Mouse (Mus musculus) heart, embryonic 13.5 days (tissue): ENCODE data around the gene Wnt3a. TPM values are rescaled to one million over a fixed set of nuclear protein-coding genes. Genes with fewer than 3 reads are reported as not detected.
"Not testable (repeated sequence)": the region's sequence is repeated elsewhere in the genome, so short reads cannot be mapped to it uniquely, and the experiment has no call there.

ENCODE experiments used
- ATAC-seq: fragments of 200-750 bp; cut with Nextera tagmentation; 2 replicates; pipeline ENCODE4 v1.8.0; 2017; ENCODE audit warnings: moderate TSS enrichment; ENCODE audit not compliant: insufficient number of reproducible peaks, low FRiP score, low TSS enrichment; ENCODE audit errors: extremely low read depth
- H3K27ac ChIP-seq: fragments of 300-500 bp; sonication (generic); replicated peaks from 2 replicates; pipeline ENCODE4 v1.5.1; 2015; ENCODE audit warnings: moderate library complexity, mild to moderate bottlenecking, inconsistent platforms
- H3K27me3 ChIP-seq: fragments of 300-500 bp; sonication (generic); replicated peaks from 2 replicates; pipeline ENCODE4 v1.6.1; 2015; ENCODE audit warnings: mild to moderate bottlenecking, inconsistent platforms
- H3K36me3 ChIP-seq: fragments of 300-500 bp; sonication (generic); 2 replicates; pipeline ENCODE4 v1.6.1; 2015; ENCODE audit warnings: mild to moderate bottlenecking, inconsistent platforms
- H3K4me1 ChIP-seq: fragments of 300-500 bp; sonication (generic); 2 replicates; pipeline ENCODE4 v1.6.1; 2015; ENCODE audit warnings: inconsistent platforms
- H3K4me2 ChIP-seq: fragments of 300-500 bp; sonication (generic); 2 replicates; pipeline ENCODE4 v1.6.1; 2015; ENCODE audit warnings: inconsistent platforms, mild to moderate bottlenecking, moderate library complexity
- H3K4me3 ChIP-seq: fragments of 300-500 bp; sonication (generic); 2 replicates; pipeline ENCODE4 v1.5.1; 2015; ENCODE audit warnings: moderate library complexity, mild to moderate bottlenecking, inconsistent platforms
- H3K9ac ChIP-seq: fragments of 300-500 bp; sonication (generic); 2 replicates; pipeline ENCODE4 v1.6.1; 2015; ENCODE audit warnings: inconsistent platforms, mild to moderate bottlenecking, moderate library complexity
- H3K9me3 ChIP-seq: fragments of 300-500 bp; sonication (generic); 2 replicates; pipeline ENCODE4 v1.6.1; 2016; ENCODE audit warnings: inconsistent platforms
- WGBS: fragments of 180-500 bp; shearing (Covaris S2); methylation state at CpG from one replicate; pipeline ENCODE4 v1.1.7; 2015; ENCODE audit warnings: mixed read lengths; 5-methylcytosine and 5-hydroxymethylcytosine counted together
- polyA plus RNA-seq: library from polyadenylated mRNA; unstranded; fragments of >200 nt; fragmentation: Nextera tagmentation; extraction: Ambion mirVana; gene quantifications from 2 replicates; pipeline ENCODE4 v1.2.1, GENCODE M21; 2015

Wnt3a gene
- polyA plus RNA-seq, 1 experiment from 2014 or later: not detected

DNA sequence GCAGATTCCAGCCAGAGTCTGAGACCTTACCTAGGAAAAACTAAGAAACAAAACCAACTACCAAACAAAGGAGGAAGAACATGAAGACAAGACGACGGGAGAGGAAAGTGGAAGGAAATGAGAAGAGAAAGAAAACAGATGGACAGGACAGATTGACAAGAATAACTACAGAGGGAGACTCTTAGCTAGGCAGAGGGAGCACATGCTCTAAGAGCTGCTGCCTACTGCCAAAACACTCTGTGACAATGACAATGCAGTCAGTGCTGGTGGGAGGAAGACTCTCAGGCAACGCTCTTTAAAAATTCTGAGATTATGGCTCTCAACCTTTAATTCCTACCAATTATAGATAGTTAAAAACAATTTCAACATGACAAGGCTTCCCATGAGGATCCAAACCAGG lies 73.6 kb downstream of the Wnt3a start:
- Histone ChIP-seq H3K36me3 (peaks cover 57% of the 10 kb centered on the region), H3K4me2 (no peak overlapping the region), H3K9ac (0 out of 2 replicates have a peak overlapping the region, but pooled peaks have one; percentile 4), H3K4me1 (peaks cover 70% of the 10 kb centered on the region), H3K4me3 (no peak overlapping the region), H3K27ac (0 out of 2 replicates have a peak overlapping the region, but pooled peaks have one; percentile 8), H3K27me3 (no peaks in the 10 kb centered on the region), H3K9me3 (no peaks in the 10 kb centered on the region)
- 85% methylated on average over 3 of the region's 3 CpGs for WGBS
- no peak for ATAC-seq

DNA sequence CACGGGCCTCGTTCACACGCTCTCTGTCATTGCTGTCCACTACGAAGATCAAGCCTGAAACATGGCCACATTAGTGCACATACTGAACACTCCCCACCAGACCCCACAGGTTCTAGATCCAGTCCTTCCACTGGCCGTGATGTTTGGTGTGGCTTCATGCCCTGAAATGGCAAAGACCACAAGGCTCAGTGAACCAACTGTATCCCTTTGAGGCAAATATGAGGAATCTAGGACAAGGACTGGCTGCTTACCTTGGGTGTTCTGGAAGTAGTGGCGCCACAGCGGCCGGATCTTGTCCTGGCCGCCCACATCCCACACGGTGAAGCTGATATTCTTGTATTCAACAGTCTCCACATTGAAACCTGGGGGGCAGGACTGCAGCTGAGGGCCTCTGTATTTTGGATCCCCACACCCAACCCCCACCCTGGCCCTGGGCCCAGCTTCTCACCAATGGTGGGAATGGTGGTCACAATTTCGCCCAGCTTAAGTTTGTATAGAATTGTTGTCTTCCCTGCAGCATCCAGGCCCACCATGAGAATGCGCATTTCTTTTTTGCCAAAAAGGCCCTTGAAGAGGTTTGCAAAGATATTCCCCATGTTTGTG lies 77.6 kb downstream of the Wnt3a start:
- ATAC-seq: no peak
- WGBS: 87% methylated on average over 12 of the region's 12 CpGs
- peaks cover 68% of the 10 kb centered on the region for H3K36me3 ChIP-seq
- H3K4me2 ChIP-seq: no peak overlapping the region
- no peak overlapping the region for H3K9ac ChIP-seq
- H3K4me1 ChIP-seq: peaks cover 61% of the 10 kb centered on the region
- H3K27ac ChIP-seq: no peak overlapping the region
- H3K9me3 ChIP-seq: no peaks in the 10 kb centered on the region
- no peaks in the 10 kb centered on the region for H3K27me3 ChIP-seq
- H3K4me3 ChIP-seq: no peak overlapping the region

DNA sequence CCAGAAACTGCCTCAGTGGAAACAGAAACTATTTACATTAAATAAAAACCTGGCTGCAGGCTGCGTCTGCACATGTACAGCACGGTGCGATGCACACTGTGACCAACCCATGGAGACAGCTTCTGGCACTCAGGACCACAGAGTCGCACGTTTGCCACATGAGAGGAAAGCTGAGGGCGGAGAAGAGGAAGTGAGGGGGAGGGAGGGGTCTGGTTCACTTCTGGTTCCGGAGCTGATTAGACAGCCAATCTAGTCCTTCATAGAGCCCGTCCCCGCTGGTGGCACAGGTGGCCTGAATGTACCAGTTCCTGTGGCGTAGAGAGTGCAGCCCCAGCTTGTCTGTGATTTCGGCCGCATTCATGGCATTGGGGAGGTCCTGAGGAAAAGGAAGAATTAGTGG lies 78.2 kb downstream of the Wnt3a start:
- ATAC-seq, H3K27me3 ChIP-seq, H3K27ac ChIP-seq, H3K4me2 ChIP-seq, H3K9ac ChIP-seq, H3K4me3 ChIP-seq, H3K9me3 ChIP-seq: not testable (repeated sequence)
- WGBS: 63% methylated on average over 12 of the region's 12 CpGs
- peaks cover 58% of the 10 kb centered on the region for H3K4me1 ChIP-seq
- peaks cover 65% of the 10 kb centered on the region for H3K36me3 ChIP-seq

DNA sequence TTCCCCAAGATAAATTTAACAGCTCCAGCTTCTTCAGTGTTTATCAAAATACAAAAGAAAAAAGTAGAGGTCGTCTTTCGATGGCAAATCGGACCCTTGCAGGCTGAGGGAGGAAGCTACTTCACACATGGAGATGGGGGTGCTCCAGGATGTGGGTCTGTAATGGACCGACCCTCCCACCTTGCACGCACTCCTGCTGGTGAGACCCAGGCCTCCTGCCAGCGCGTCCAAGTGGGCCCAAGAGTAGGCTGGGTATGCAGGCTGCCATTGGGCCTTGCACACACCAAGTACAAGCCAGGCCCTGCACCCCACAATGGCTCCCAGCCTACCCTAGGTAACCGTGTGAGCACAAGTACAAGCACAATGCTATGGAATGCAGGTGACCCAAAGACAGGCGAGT lies 79.0 kb downstream of the Wnt3a start:
- WGBS: 82% methylated on average over 9 of the region's 9 CpGs
- H3K9me3 ChIP-seq, H3K27ac ChIP-seq, H3K4me2 ChIP-seq, H3K27me3 ChIP-seq, H3K9ac ChIP-seq, H3K4me3 ChIP-seq, ATAC-seq: not testable (repeated sequence)
- Histone ChIP-seq H3K4me1 (peaks cover 51% of the 10 kb centered on the region), H3K36me3 (peaks cover 73% of the 10 kb centered on the region)

DNA sequence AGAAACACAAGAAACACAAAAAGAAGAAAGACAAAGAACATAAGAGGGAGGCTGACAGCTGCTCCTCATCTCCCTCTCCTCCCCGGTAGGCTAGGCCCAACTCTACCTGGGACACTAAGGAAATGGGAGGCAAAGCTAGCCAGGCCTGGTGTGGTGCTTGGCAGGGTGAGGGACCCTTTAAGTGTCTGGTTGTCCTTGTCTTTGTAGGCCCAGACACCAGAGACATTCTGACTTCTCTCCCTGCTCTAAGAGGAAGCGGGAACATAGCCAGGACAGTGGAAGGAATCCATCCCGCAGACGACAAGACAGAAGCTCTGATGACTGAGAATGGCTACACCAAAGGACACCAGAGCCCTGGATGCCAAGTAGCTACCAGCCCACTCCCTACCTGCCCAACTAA lies 80.5 kb downstream of the Wnt3a start:
- Histone ChIP-seq H3K27me3 (no peaks in the 10 kb centered on the region), H3K36me3 (peaks cover 82% of the 10 kb centered on the region), H3K27ac (no peak overlapping the region), H3K4me3 (no peak overlapping the region), H3K4me2 (no peak overlapping the region), H3K9ac (no peak overlapping the region), H3K4me1 (peaks cover 45% of the 10 kb centered on the region), H3K9me3 (no peaks in the 10 kb centered on the region)
- no peak for ATAC-seq
- WGBS: 81% methylated on average over 4 of the region's 4 CpGs

DNA sequence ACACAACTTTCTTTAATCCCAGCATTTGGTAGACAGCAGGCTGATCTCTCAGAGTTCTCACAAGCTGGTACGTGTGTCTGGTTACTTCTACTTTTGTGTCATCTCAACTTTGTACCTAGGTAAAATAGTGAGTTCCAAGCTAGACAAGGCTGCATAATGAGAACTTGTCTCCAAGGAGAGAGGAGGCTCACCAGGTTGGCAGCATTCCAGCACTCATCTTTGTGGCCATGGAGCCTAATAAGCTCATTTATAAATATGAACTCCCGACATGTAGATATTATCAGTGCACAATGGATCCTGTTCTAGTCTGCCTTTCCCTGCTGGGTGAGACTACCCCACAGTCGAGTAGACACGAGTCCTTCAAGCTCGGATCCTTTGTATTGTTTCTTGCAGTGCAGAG lies 81.0 kb downstream of the Wnt3a start:
- Histone ChIP-seq H3K4me3 (peak overlapping the region; percentile 95), H3K27me3 (no peaks in the 10 kb centered on the region), H3K36me3 (peaks cover 82% of the 10 kb centered on the region), H3K27ac (peak overlapping the region; percentile 94; the same call in 1 of the 2 replicates), H3K9ac (peak overlapping the region; percentile 95), H3K9me3 (no peaks in the 10 kb centered on the region), H3K4me2 (peak overlapping the region; percentile 90), H3K4me1 (peaks cover 45% of the 10 kb centered on the region)
- ATAC-seq: no peak
- WGBS: 67% methylated on average over 5 of the region's 5 CpGs

DNA sequence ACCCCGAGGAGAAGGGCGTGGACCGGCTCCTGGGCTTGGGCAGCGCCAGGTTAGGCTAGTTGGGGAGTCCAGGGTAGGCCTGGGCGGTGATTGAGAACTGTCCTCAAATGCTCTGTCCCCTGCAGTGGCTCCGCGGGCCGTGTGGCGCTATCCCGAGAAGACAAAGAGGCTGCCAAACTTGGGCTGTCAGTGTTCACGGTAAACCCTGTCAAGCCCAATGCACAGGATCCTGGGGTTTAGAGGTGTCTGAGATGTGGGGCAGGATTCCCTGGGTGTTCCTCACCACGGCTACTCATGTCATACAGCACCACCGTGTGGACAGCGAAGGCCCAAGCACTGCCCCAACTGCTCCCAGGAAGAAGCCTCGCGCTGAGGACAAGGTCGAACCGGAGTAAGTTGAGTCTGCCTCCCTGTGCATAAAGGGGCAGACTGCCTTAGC lies 81.5 kb downstream of the Wnt3a start:
- Histone ChIP-seq H3K36me3 (peaks cover 82% of the 10 kb centered on the region), H3K4me2 (peak overlapping the region; percentile 90), H3K9me3 (no peaks in the 10 kb centered on the region), H3K27ac (peak overlapping the region; percentile 94), H3K9ac (peak overlapping the region; percentile 95), H3K27me3 (no peaks in the 10 kb centered on the region), H3K4me1 (peaks cover 39% of the 10 kb centered on the region), H3K4me3 (peak overlapping the region; percentile 95)
- ATAC-seq: peak; percentile 23; the same call in 1 of the 2 replicates
- 7% methylated on average over 18 of the region's 18 CpGs for WGBS

DNA sequence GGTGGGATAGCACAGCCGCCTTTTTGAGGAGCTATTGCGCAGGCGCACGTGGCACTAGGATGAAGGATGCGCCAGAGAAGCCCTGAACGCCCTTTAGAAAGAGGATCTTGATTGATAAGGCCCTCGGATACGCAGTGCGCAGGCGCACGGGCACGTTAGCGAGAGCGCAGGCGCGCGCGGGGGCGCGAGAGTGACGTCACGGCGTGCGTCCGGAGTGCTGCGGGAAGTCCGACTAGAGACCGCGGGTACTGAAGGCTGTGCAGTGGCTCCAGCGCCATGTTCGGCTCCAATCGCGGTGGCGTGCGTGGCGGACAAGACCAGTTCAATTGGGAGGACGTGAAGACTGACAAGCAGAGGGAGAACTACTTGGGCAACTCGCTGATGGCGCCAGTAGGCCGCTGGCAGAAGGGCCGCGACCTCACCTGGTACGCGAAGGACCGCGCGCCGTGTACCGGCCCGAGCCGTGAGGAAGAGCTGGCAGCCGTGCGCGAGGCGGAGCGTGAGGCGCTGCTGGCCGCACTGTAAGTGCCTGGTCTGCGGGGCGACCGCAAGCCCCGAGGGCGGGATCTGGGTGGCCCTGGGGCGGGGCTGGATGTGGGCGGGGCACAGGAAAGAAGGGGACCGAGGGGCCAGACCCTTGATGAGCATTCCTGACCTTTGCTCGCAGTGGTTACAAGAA lies 82.3 kb downstream of the Wnt3a start, which contains the start of gene 2310033P09Rik:
Gene 2310033P09Rik (plus strand): TSS at position 169 of the 679 bp plus-strand sequence.
- Histone ChIP-seq H3K4me2 (peak within 1 kb of the TSS; percentile 90), H3K27ac (peak within 1 kb of the TSS; percentile 94), H3K9ac (peak within 1 kb of the TSS; percentile 95), H3K9me3 (no peaks in the 10 kb centered on the region), H3K36me3 (peaks cover 80% of the 10 kb centered on the region), H3K4me3 (peak within 1 kb of the TSS; percentile 95), H3K27me3 (no peaks in the 10 kb centered on the region), H3K4me1 (peaks cover 34% of the 10 kb centered on the region)
- peak; percentile 80 for ATAC-seq
- WGBS: under 1% methylated on average over 67 of the region's 67 CpGs

DNA sequence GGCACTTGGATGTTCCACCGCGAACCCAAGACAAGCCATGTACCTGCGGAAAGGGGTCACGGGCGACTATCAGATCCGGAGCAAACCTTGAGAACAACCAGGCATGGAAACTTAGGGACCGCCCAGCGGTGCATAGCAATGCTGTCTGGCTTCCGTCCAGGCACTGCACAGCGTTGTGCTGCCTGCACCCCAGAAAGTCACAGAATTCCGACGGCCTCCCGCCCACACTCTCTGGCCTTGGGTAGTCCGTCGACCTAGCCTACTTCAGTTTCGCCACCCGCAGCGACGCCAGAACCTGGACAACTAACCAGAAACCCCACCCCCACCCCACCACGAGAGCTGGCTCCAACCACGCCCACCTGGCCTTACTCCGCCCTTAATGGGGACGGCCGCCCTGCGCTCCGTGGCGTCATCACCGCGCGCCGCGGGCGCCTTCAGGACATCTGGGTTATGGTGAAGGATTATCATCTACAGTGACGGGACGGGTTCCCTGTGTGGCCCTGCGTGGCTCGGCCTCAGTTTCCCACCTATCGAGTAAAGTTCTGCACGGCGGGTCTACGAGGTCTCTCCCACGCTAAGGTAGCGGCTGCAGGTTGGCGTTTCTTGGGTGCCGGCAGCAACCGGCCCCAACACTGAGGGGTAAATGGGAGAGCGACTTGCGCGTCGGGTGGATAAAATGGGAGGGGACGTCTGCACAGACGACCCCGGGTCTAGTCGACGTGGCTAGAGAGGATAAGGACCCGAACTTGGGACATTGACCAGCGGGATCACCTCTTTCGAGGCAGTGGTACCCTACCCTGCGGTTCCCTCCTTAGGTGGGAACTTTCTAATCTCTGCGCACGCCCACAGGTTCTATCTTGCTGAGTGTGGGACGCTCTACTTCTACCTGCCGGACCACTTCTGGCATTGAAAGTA lies 88.2 kb downstream of the Wnt3a start, which contains the start of gene Mrpl55:
Gene Mrpl55 (plus strand): TSS at position 406 of the 915 bp plus-strand sequence.
- Histone ChIP-seq H3K9ac (peak within 1 kb of the TSS; percentile 93), H3K9me3 (no peaks in the 10 kb centered on the region), H3K36me3 (peaks cover 53% of the 10 kb centered on the region), H3K27me3 (no peaks in the 10 kb centered on the region), H3K4me2 (peak within 1 kb of the TSS; percentile 79), H3K27ac (peak within 1 kb of the TSS; percentile 83), H3K4me1 (peaks cover 16% of the 10 kb centered on the region), H3K4me3 (peak within 1 kb of the TSS; percentile 94)
- peak; percentile 87 for ATAC-seq
- under 1% methylated on average over 63 of the region's 63 CpGs for WGBS

DNA sequence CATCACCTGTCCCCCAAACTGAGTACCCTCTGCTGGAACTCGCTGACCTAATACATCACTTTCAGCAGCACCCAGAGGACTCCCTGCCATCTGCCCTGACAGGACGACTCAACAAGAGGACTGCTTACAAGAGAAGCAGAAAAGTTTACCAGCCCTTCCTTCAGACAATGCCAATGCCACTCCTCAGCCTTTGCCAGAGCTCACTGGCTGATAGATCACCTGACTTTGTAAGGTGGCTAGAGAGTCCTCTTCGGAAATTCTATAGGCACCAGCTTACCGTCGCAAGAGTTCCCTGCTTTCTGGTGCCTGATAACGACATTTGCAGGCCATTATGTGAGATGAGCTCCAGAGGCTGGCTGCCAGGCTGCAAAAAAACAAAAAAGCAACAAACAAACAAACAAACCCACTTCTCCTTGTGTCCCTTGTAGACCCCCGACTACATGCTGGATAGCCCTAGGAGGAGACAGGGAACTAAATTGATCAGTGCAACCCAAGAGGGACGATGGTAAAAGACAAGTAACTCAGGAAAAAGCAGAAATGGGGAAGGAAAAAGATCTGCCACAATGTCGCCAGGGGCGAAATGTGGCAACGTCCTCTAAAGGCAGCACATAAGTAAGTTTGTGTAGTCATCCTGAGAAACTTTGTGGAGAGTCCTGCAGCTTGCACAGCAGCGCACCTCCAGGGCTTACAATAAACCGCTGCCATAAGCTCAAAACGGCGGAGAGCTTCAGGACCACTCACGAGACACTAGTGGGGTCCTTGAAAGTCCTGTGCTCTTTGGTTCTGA lies 89.1 kb downstream of the Wnt3a start:
- H3K9ac ChIP-seq: peak overlapping the region; percentile 93
- WGBS: 30% methylated on average over 16 of the region's 16 CpGs
- H3K4me1 ChIP-seq: peaks cover 16% of the 10 kb centered on the region
- H3K27me3 ChIP-seq: no peaks in the 10 kb centered on the region
- H3K4me2 ChIP-seq: peak overlapping the region; percentile 79
- H3K27ac ChIP-seq: peak overlapping the region; percentile 83
- no peaks in the 10 kb centered on the region for H3K9me3 ChIP-seq
- H3K36me3 ChIP-seq: peaks cover 43% of the 10 kb centered on the region
- ATAC-seq: no peak
- peak overlapping the region; percentile 94 for H3K4me3 ChIP-seq
